Mouse (Mus musculus): ENCODE data around the gene Lrrc18. TPM values are rescaled to one million over a fixed set of nuclear protein-coding genes. Genes with fewer than 3 reads are reported as not detected.

The Lrrc18 gene
- polyA plus RNA-seq, 1 experiment from 2014 or later: 0.35 TPM

GRCm38 (mm10) chr14:33062996-33063395, 71.8 kb downstream of the Lrrc18 start:
- no peak for ATAC-seq
- WGBS: 79% methylated on average over 5 of the region's 5 CpGs

More at GRCm38 (mm10) chr14:33062996-33063395, 71.8 kb downstream of the Lrrc18 start:
- Histone ChIP-seq H3K9me3 (no peaks in the 10 kb centered on the region), H3K4me2 (replicated peaks) (no peak overlapping the region), H3K4me3 (replicated peaks) (no peak overlapping the region), H3K4me1 (replicated peaks) (no peaks in the 10 kb centered on the region), H3K27me3 (no peaks in the 10 kb centered on the region), H3K27ac (no peak overlapping the region), H3K9ac (replicated peaks) (no peak overlapping the region), H3K36me3 (no peaks in the 10 kb centered on the region)

Other genes with a start within 250 kb of the Lrrc18 start
- 0.13 and 0.24 TPM in 2 replicates for gene Tmem273, start 205.4 kb upstream of the Lrrc18 start, polyA plus RNA-seq (2015; fragmentation: Nextera tagmentation; extraction: Ambion mirVana)
- gene Fam170b, start 157.4 kb upstream of the Lrrc18 start, polyA plus RNA-seq (2015; fragmentation: Nextera tagmentation; extraction: Ambion mirVana): not detected in 2 replicates
- gene Vstm4, start 134.6 kb upstream of the Lrrc18 start, polyA plus RNA-seq (2015; fragmentation: Nextera tagmentation; extraction: Ambion mirVana): 5.7 and 7.3 TPM in 2 replicates
- gene Wdfy4, start 194.1 kb downstream of the Lrrc18 start, polyA plus RNA-seq (2015; fragmentation: Nextera tagmentation; extraction: Ambion mirVana): 0.05 and 0.09 TPM in 2 replicates
- gene Arhgap22, start 222.6 kb downstream of the Lrrc18 start, polyA plus RNA-seq (2015; fragmentation: Nextera tagmentation; extraction: Ambion mirVana): 0.44 and 0.48 TPM in 2 replicates